Mouse (Mus musculus) thymus, adult 2 months (tissue): ENCODE data around the gene Mfge8. TPM values are rescaled to one million over a fixed set of nuclear protein-coding genes. Genes with fewer than 3 reads are reported as not detected.

Experiments used
- DNase-seq: peaks from one replicate; pipeline ENCODE4 v3.0.0; 2021
- H3K27ac ChIP-seq: fragments of 200-500 bp; 2 replicates; pipeline ENCODE4 v1.5.1; 2012; ENCODE audit warnings: low read length, control low read depth; ENCODE audit not compliant: control insufficient read depth, insufficient read depth
- H3K27me3 ChIP-seq: fragments of 200-500 bp; 2 replicates; pipeline ENCODE4 v1.6.1; 2012; ENCODE audit warnings: mild to moderate bottlenecking, low read length, moderate library complexity, mixed read lengths; ENCODE audit not compliant: control insufficient read depth, insufficient read depth
- H3K36me3 ChIP-seq: fragments of 200-500 bp; 2 replicates; pipeline ENCODE4 v1.6.1; 2012; ENCODE audit warnings: mild to moderate bottlenecking, low read length, moderate library complexity; ENCODE audit not compliant: control insufficient read depth, insufficient read depth
- H3K4me1 ChIP-seq: fragments of 200-500 bp; replicated peaks from 2 replicates; pipeline ENCODE4 v1.6.1; 2012; ENCODE audit warnings: low read length; ENCODE audit not compliant: control insufficient read depth, insufficient read depth
- H3K4me3 ChIP-seq: fragments of 200-500 bp; 2 replicates; pipeline ENCODE4 v1.5.1; 2012; ENCODE audit warnings: mild to moderate bottlenecking, low read length, control low read depth, moderate library complexity; ENCODE audit not compliant: control insufficient read depth, insufficient read depth
- CTCF ChIP-seq: fragments of 200-500 bp; IDR thresholded peaks from 2 replicates; pipeline ENCODE4 v1.5.1; 2012; ENCODE audit warnings: mild to moderate bottlenecking, control low read depth, low read length, moderate library complexity, borderline replicate concordance; ENCODE audit not compliant: control insufficient read depth, poor library complexity, insufficient read depth; ENCODE audit errors: extremely low read depth
- POLR2A ChIP-seq: fragments of 200-500 bp; IDR thresholded peaks from 2 replicates; pipeline ENCODE4 v1.6.1; 2012; ENCODE audit warnings: mild to moderate bottlenecking, low read length, control low read depth, moderate library complexity; ENCODE audit not compliant: control insufficient read depth, poor library complexity, insufficient read depth; ENCODE audit errors: extremely low read depth
- WGBS: fragments of 180-500 bp; shearing (Covaris S2); methylation state at CpG from one replicate; pipeline ENCODE4 v1.1.7; 2018; 5-methylcytosine and 5-hydroxymethylcytosine counted together
- polyA plus RNA-seq: library from polyadenylated mRNA; depleted of rRNA; stranded (reverse); fragments of >200 nt; gene quantifications from 2 replicates; pipeline ENCODE4 v1.2.3, GENCODE M21; 2012

Gene Mfge8
- polyA plus RNA-seq, 1 experiment = 150 TPM

GRCm38 (mm10) chr7:79147931-79148653, 768 bp downstream of the Mfge8 start:
- no peaks in the 10 kb centered on the region for H3K27me3 ChIP-seq
- H3K36me3 ChIP-seq = no peaks in the 10 kb centered on the region
- 2% methylated on average over 20 of the region's 20 CpGs for WGBS
- no peak for TF ChIP-seq CTCF
- TF ChIP-seq POLR2A = no peak
- peak; percentile 9 for DNase-seq
- peaks cover 15% of the 10 kb centered on the region for H3K4me1 ChIP-seq
- no peak overlapping the region for H3K27ac ChIP-seq
- H3K4me3 ChIP-seq = peak overlapping the region; percentile 99

GRCm38 (mm10) chr7:79147011-79147837, 1.6 kb downstream of the Mfge8 start:
- DNase-seq = peak; percentile 15
- Histone ChIP-seq H3K4me1 (peaks cover 15% of the 10 kb centered on the region), H3K27me3 (no peaks in the 10 kb centered on the region), H3K36me3 (no peaks in the 10 kb centered on the region), H3K4me3 (no peak overlapping the region), H3K27ac (no peak overlapping the region)
- TF ChIP-seq POLR2A (no peak), CTCF (no peak)
- 81% methylated on average over 12 of the region's 12 CpGs for WGBS

- 55% methylated on average over 8 of the region's 8 CpGs for WGBS
- DNase-seq = peak; percentile 69
- Histone ChIP-seq H3K36me3 (no peaks in the 10 kb centered on the region), H3K4me1 (no peaks in the 10 kb centered on the region), H3K27me3 (no peaks in the 10 kb centered on the region), H3K4me3 (no peak overlapping the region), H3K27ac (no peak overlapping the region)
- TF ChIP-seq CTCF (peak; percentile 94), POLR2A (no peak)
Observed at GRCm38 (mm10) chr7:79140897-79141296, 8.0 kb downstream of the Mfge8 start.

GRCm38 (mm10) chr7:79139891-79140591, 8.8 kb downstream of the Mfge8 start:
- H3K4me1 ChIP-seq = no peaks in the 10 kb centered on the region
- no peak overlapping the region for H3K4me3 ChIP-seq
- 83% methylated on average over 4 of the region's 4 CpGs for WGBS
- H3K27ac ChIP-seq = no peak overlapping the region
- no peak for DNase-seq
- no peak for TF ChIP-seq POLR2A
- no peaks in the 10 kb centered on the region for H3K27me3 ChIP-seq
- H3K36me3 ChIP-seq = no peaks in the 10 kb centered on the region

- no peak for TF ChIP-seq POLR2A
- TF ChIP-seq CTCF = no peak
- Histone ChIP-seq H3K4me1 (no peaks in the 10 kb centered on the region), H3K36me3 (no peaks in the 10 kb centered on the region), H3K27ac (no peak overlapping the region), H3K27me3 (no peaks in the 10 kb centered on the region), H3K4me3 (no peak overlapping the region)
- WGBS = 35% methylated on average over 6 of the region's 6 CpGs
- DNase-seq = no peak
Observed at GRCm38 (mm10) chr7:79139328-79139824, 9.5 kb downstream of the Mfge8 start.

- no peak for DNase-seq
- Histone ChIP-seq H3K4me1 (no peaks in the 10 kb centered on the region), H3K27ac (no peak overlapping the region), H3K4me3 (no peak overlapping the region), H3K36me3 (no peaks in the 10 kb centered on the region), H3K27me3 (no peaks in the 10 kb centered on the region)
- no peak for TF ChIP-seq POLR2A
- no peak for TF ChIP-seq CTCF
- WGBS = 90% methylated on average over 6 of the region's 6 CpGs
Observed at GRCm38 (mm10) chr7:79133391-79133790, 15.5 kb downstream of the Mfge8 start.
